Mouse (Mus musculus) G1E (cell line): Measurements from ENCODE around the gene Ap3b1.

Experiments
- CTCF ChIP-seq: IDR thresholded peaks from 2 replicates; pipeline ENCODE4 v1.5.1; 2012; ENCODE audit warnings: low read depth, low read length, inconsistent platforms, mixed read lengths
- GATA1 ChIP-seq: IDR thresholded peaks from 2 replicates; pipeline ENCODE4 v1.6.1; 2012; ENCODE audit warnings: borderline replicate concordance, low read length, inconsistent platforms, mixed read lengths
- TAL1 ChIP-seq: conservative IDR thresholded peaks from 2 replicates; pipeline ENCODE4 v1.6.1; 2012; ENCODE audit warnings: low read depth, low read length, inconsistent platforms, mixed read lengths

DNA sequence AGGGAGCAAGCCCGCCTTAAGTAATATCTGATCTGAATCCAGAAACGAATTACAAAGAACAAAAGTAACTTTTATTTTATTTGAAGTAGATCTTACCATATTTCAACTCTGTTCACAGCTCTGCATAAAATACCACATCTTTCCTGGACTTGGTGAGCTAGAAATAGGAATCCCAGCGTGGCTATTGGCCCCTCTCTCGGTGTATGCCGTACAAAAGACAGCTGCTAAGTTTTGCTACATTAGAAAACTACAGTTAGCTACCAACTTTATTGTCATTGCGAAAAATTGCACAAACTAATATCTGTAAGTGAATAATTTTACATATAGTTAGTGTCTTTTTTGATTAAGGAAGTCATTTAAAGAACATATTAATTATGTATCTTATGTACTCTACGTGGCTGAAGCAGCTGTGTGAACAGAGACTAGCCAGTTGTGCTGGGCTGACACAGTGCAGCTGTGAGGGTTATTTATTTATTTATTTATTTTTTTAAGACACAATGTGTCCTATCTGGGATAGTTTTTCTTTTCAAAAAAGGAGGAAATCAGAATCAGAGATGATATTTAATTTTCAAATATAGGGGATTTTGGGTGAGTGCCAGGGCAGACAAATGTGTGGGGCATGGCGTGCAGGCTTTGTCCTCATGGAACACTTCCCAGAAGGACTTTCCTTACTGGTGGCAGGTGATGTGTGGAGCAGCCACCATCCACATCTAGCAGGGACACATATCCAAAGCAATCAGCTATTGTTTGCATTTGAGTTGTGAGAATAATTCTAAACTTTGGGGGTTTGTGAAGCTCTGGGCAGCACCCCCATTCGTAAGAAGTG, 248.5 kb downstream of the Ap3b1 start:
- TF ChIP-seq CTCF (no peak), TAL1 (no peak), GATA1 (no peak)
